Mouse (Mus musculus): ENCODE measurements around the gene Gli3.
A peak's percentile ranks its signal among the peaks of the same experiment; 100 is the strongest.

Gene Gli3

GRCm38 (mm10) chr13:15670144-15670961 is 207.3 kb downstream of the Gli3 start:
- no peak for DNase-seq

GRCm38 (mm10) chr13:15670962-15671313 is 207.9 kb downstream of the Gli3 start:
- DNase-seq: no peak

GRCm38 (mm10) chr13:15675480-15675879 is 212.4 kb downstream of the Gli3 start:
- DNase-seq: no peak

- DNase-seq: no peak
Observed at GRCm38 (mm10) chr13:15677106-15677760, 214.2 kb downstream of the Gli3 start.

- no peak for DNase-seq
Observed at GRCm38 (mm10) chr13:15681530-15681929, 218.5 kb downstream of the Gli3 start.

- no peak for DNase-seq
Observed at GRCm38 (mm10) chr13:15683006-15683405, 220.0 kb downstream of the Gli3 start.

- DNase-seq: no peak
Observed at GRCm38 (mm10) chr13:15688074-15688825, 225.2 kb downstream of the Gli3 start.

GRCm38 (mm10) chr13:15688826-15689501 is 225.9 kb downstream of the Gli3 start:
- no peak for DNase-seq

GRCm38 (mm10) chr13:15691751-15692464 is 228.9 kb downstream of the Gli3 start:
- DNase-seq: no peak

GRCm38 (mm10) chr13:15692465-15692809 is 229.4 kb downstream of the Gli3 start:
- no peak for DNase-seq

GRCm38 (mm10) chr13:15698284-15698683 is 235.2 kb downstream of the Gli3 start:
- no peak for DNase-seq

- no peak for DNase-seq
Observed at GRCm38 (mm10) chr13:15699116-15699515, 236.1 kb downstream of the Gli3 start.

GRCm38 (mm10) chr13:15704669-15705068 is 241.6 kb downstream of the Gli3 start:
- no peak for DNase-seq

GRCm38 (mm10) chr13:15707481-15707881 is 244.4 kb downstream of the Gli3 start:
- peak; percentile 6 for DNase-seq

GRCm38 (mm10) chr13:15713486-15713885 is 250.5 kb downstream of the Gli3 start:
- DNase-seq: no peak

GRCm38 (mm10) chr13:15714331-15714725 is 251.3 kb downstream of the Gli3 start:
- DNase-seq: no peak

GRCm38 (mm10) chr13:15714726-15715437 is 251.8 kb downstream of the Gli3 start:
- peak; percentile 68 for DNase-seq

- DNase-seq: no peak
Observed at GRCm38 (mm10) chr13:15721446-15721845, 258.4 kb downstream of the Gli3 start.

GRCm38 (mm10) chr13:15722766-15723379 is 259.8 kb downstream of the Gli3 start:
- DNase-seq: no peak

- DNase-seq: no peak
Observed at GRCm38 (mm10) chr13:15724723-15725122, 261.7 kb downstream of the Gli3 start.

GRCm38 (mm10) chr13:15741771-15742170 is 278.7 kb downstream of the Gli3 start:
- DNase-seq: no peak
